Mouse (Mus musculus) frontal cortex, postnatal 14 days (tissue): ENCODE results near the gene March4.

Experiments used
- DNase-seq, 2 experiments: peaks; one replicate each; pipeline ENCODE4 v3.0.0; 2022; ENCODE audit warnings: low spot score in 2 of 2

The March4 gene

DNA sequence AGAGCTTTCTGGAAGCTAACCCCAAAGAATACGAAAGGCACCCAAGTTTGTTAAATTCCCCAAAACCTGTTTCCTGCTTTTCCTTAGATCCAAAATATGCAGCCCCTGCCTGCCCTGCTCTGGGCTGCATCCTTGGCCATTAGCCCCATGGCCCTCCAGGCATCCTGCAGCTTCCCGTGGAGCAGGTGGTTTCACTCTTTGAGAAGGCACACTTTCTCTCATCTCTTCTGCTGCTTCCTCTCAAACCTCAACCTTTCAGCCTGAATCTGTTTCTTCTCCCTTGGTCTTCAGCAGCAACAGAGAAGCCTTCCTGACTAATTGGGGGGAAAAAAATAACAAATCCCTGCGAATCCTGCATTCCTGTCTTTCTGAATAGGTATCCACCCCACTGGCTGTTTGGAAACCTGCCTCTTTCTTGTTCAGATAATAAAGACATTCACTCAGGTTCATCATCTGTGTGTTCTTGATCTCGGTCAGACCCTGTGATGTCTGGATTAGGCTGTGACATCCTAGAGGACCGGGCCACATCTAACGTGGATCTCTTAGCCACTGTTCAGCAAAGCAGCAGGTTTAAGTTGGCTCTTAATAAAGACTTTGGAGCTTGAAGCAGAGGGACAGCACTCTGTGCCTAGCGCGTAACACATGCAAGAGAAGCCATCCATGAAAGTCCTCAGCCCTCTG lies 6.1 kb downstream of the March4 start:
- DNase-seq: no peak

DNA sequence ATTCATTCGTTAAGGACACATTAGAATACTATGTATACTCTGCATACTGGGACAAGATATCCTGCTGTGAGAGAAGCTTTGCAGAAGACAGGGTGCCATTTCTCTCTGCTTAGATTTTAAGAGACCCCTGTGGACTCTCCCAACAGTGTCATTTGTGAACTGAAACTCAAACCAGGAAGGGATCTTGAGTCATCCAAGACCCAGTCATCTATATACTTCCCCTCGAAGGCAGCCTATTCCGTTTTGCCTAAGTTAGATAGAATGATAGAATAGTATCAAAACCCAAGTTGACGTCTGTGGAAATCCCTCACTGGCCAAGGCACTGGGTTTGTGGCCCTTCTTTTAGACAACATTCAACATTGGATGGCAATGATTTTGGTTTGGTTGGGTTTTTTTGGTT lies 7.5 kb downstream of the March4 start:
- no peak for DNase-seq

DNA sequence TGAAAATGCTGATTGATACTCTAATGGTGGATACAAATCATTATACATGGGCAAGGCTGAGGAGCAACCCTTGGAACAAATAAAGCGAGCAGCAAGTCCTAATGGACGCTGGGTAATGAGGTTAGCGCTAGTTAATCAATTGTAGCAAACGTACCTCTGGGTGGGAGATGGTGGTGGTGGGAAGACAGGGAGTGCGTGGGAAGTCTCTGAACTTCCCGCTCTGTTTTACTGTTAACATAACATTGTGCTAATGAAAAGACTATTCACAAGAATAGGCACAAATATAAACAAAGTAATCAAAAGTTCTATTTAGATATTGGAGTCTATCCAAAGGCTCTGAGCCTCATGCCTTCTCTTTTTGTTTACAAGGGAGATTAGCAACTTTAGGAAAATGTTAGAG lies 13.1 kb downstream of the March4 start:
- DNase-seq: no peak

DNA sequence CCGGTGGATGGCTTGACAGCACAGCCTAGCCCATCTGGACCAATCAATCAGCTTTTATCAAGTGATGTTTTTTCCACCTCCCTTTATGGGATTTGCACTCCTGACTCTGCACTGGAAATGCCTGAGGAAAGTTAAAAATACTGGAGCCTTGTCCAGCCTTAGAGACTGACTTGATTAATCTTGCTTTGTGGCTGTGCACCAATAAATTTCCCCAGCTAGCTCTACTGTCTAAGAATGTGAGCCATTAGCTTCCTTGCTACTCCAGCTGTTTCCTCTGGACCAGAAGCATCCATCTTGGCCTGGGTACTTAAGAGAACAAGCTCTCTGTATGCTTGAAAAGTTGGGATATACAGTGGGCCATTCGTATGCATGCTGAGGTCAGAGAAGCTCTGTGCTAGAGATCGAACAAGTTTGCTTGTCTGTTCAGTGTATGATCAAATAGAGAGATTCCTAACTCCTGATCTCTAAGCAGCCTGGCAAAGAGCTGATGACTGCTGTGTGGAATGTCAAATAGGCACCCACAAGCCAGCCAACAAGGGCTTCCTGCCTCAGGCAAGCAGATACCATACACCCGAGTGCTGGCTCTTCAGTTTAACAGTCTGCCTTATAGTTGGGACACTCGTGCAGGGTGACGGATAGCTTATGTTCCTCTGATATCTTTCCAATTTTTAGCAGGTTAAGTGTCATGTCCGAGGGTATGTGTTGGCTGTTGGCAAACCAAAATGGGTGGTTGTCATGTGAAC lies 25.8 kb downstream of the March4 start:
- no peak for DNase-seq

DNA sequence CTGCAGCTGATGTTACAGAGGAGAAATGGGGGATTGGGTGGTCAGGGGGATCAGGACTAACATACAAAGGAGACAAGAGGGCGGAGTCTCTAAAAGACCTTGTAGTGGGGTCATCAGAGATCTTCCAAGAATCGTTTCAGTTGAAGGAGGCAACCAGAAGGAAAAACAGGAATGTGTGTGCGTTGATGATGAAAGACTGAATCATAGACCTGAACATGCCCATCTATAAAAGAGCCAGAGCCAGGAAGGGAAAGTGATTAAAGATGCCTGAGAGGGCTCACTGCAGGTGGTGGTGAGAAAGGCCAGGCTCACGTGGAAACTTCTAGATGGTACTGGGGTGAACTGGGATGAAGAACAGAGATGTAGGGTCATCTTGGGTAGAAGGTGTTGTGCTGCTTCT lies 27.2 kb downstream of the March4 start:
- no peak for DNase-seq

DNA sequence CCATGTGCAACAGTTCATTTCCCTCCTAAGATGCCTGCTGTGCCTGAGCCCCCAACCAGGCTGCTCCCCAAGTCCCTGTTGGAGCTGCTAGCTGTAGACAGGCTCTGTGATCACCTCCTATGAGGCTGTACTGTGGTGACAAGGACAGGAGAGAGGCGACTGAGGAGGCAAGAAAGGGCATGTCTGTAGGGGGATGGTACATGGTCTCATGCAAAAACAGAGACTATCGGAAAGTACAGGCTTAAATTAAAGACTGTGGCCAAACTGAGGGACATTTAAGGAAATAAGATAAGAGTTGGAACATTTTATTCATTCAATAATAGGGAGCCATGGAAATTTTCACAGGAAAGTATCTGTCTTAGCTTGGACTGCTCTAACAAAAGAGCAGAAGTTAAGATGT lies 29.1 kb downstream of the March4 start:
- no peak for DNase-seq

DNA sequence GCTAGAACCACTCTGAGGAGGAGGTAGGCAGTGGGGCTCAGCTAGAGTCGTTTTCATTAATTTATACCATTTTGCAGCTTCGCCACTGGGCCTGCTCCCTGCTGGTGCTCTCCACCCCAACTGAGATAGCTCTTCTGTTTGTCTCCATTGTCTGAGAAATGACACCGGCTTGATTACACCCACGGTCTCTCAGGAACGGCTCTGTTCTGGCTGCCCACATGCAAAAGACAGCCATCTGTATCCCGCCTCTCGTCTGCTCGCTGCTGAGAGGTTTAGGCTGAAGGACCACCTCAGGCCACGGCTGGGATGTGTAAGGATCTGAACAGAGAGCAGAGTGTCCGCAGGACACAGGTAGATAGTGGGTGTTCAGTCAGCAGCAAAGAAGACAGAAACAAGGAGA lies 30.5 kb downstream of the March4 start:
- DNase-seq: peak in 1 of 2 experiments; percentile 17

DNA sequence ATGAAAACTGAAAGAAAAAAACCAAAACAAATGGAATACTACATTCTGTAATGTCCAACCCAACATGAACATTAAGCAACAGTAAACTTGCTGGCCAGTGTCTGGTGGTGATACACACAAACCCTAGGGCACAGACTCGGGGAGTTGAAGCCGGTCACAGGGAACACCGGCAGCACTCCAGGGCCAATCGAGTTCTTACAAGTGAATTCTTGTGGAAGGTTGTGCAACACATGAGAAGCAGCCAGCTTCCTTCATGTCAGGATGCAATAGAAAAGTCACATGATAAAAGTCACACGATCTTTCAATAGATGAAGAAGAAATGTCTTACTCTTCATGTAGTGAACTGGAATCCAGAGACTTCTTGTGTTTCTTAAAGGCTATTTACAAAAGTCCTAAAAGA lies 39.1 kb downstream of the March4 start:
- no peak for DNase-seq

DNA sequence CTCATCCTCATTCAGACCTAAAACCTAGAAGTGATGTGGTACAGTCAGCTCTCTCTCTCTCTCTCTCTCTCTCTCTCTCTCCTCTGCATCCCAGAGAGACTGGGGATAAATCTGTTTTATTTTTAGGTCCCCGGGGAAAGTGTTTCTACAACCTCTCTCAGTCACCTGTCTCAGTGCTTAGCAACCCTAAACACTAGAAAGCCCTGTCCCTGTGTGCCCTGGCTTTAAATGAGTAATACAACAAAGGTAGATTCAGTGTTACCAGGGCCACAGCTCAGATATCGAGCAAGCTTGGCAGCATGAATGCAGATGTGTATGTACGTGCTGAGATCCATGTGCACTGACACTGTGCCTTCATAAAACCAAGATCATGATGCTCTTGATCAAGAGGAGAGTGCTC lies 43.3 kb downstream of the March4 start:
- no peak for DNase-seq

DNA sequence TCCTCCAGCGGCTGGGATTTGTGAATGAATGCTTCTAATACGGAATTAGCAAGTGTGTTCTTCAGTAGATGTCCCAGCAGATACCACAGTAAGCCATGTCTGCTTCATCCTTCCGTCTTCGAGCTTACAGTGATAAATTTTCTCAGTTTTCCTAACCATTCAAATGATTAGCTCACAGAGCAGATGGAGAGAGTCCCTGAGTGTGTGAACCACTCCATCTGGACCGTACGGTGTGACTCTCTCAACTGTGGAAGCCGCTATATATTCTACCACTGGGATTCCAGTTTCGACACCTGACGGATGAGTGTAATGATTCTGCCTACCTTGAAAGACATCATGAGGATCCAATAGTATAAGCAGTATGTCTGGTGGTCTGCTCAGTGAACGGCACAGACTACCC lies 44.1 kb downstream of the March4 start:
- no peak for DNase-seq

DNA sequence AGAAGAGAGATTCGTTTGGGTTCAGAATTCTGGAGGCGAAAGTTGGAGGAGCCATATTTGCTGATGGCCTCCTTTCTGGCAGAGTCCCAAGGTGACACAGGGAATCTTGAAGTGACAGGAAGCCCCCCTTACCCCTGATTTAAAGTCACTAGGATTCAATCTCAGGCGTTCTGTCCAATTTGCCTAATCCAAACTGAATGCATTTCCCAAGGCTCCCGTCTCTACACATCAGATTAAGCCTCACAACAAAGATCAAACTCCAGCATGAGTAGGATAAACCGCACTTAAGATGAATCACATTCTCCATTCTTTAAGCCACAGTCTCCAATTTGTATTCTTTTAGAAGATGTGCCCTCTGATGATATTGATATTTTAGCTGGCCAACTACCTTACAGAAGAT lies 45.4 kb downstream of the March4 start:
- no peak for DNase-seq

DNA sequence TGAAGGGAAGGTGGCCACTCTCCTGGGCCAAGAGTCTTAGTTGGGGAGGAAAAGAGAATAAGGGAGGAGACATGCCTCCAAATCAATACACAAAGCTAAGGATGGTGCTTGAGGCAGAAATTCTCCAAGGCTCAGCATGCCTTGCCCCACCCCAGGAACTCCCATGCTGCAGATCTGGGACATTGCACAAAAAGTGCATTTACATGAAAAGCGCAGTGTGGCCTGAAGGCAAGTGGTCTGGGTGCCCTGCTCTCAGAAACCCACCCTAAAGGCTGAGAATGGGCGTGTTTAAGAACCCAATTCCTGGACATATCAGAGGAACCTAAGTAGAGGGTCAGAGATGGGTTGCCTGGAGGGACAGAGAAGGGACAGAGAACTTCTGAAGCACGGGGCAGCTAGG lies 45.9 kb downstream of the March4 start:
- DNase-seq: no peak

DNA sequence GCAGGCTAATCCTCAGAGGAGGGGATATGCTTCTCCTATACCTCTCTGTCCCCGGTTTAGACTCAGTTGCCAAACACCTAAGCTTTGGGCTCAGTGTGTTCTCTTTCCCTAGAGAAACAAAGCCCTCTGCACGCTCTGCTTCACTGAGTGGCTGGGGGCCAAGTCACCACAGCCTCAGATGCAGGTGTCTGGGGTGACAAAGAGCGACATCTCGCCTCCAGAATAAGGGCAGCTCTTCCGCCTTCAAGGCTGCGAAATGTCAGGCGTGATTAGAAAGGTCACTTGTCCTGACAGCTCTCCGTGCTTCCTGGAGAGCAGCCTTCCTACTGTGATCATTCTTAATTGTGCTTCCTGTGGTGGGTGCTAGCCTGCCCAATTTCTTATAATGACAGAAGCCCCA lies 46.5 kb downstream of the March4 start:
- DNase-seq: no peak

DNA sequence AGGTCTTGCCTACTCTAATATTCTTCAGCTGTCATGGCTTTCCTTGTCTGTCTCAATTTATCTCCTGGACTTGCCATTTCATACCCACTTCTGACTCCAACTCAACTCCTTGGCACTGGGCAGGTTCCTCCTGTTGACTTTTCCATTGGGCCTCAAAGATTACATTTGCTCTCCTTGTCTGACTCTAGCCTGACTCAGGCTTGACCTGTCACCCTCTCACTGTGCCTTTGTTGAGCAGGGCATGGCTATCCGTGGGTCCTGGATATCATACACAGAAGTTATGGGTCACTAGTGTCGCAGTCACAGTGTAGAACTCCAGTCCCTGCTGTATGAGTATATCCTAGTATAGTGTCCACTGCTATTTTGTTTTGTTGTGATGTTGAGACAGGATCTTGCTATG lies 60.1 kb downstream of the March4 start:
- DNase-seq: no peak

DNA sequence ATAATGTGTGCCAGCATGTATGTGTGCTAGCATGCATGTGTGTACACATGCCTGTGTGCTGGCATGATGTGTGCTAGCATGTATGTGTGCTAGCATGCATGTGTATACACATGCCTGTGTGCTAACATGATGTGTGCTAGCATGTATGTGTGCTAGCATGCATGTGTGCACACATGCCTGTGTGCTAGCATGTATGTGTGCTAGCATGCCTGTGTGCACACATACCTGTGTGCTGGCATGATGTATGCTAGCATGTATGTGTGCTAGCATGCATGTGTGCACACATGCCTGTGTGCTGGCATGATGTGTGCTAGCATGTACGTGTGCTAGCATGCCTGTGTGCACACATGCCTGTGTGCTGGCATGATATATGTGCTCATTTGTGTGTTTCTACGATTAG lies 67.7 kb downstream of the March4 start:
- DNase-seq: no peak

DNA sequence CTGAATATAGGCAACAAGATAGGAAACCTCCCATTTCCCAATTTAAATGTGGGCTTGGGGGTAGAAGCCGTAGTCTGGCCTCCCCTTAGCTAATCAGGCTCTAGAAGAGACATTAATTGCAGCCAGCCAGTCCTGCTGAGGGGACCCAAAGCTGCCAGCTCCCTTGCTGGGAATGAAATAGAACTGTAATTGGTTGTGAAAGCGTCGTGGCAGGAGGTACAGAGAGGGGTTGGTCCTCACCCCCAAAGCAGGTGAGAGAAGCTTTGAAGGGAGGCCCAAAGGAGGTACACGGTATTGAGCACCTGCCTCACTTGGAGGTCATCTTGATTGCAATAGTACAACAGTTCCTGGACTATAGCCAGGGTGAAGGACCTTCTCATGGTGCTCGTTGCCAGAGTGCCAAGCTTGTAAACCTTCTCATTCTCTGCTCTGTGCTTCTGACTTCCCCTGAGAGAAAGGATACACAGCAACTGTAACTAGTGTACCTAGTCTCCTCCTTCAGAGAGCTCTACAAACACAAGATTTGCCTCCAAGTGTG lies 68.2 kb downstream of the March4 start:
- DNase-seq: no peak

DNA sequence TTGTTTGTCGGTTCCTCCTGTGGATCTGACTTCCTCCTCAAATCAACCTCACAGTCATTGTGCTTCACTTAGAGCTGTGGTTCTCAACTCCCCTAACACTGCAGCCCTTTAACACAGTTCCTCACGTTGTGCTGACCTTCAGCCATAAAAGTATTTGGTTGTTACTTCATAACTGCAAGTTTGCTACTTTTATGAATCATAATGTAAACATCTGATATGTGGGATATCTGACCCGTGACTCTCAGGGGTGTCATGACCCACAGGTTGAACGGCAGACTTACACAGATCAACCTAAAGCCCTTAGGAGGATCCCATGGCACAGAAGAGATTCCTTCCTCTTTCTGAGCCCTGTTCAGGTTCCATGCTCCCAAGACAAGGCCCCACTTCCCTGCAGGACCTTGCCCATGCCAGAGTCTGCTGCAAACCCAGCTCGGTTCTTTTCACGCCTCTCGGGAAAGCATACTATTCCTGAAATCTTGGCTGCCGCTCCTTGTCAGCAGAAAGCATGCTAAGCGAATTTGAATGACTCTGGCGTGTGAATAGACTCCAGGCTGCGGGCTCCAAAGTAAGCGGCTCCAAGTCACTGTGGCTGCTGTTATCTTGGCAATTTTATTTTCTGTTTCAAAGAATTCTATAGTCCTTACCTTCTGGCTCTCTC lies 71.7 kb downstream of the March4 start:
- DNase-seq: peak; percentile 19 to 37

DNA sequence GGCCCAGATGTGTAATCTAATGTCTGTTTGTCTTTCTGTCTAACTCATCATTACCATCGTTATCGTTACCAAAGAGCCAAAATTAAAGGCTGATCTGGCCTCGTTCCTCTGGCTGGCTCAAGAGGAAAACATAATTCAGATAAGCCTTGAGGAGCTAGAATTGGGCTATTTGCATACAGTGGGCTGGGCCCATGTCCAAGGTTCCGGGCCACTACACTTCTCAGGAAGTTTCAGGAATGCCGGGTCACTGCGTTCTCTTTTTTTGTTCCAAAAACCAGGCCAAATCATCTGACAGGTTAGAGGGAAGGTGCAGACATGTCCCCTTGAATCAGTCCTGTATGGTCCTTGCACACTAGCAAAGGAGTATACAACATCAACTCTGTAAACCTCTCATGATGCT lies 74.2 kb downstream of the March4 start:
- DNase-seq: no peak

DNA sequence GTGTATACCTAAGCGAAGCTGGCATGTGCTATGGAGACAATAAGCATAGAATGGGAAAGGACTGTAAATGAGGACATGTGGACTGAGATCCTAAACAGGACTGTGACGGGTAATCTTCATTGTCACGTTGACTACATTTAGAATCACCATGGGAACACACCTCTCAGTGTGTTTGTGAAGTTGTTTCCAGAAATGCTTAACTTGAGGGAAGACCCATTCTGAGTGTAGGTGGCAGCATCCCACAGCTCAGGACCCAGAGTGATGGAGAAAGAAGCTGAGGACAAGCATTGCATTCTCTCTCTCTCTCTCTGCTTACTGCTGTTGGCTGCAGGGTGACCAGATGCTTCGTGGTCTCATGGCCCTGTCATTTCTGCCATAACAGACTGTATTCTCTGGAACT lies 79.1 kb downstream of the March4 start:
- DNase-seq: no peak

DNA sequence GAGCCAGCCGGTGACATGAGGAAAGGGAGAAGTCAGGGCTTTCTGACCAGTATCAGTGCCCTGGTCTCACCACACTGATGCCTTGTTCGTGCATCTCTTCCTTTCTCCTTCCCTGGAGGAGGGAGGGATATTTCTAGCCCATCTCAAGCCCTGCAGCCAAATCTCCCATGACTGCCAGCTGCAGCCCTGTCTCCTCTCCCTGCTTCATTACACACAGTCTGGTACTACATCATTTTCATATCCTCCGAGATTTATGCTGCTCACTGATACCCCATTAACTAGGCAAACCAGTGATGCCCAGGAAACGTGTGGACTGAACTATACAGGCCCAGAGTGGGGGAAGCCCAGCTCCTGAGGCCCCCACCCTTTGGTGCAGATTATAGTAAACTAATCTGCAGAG lies 80.8 kb downstream of the March4 start:
- DNase-seq: no peak

DNA sequence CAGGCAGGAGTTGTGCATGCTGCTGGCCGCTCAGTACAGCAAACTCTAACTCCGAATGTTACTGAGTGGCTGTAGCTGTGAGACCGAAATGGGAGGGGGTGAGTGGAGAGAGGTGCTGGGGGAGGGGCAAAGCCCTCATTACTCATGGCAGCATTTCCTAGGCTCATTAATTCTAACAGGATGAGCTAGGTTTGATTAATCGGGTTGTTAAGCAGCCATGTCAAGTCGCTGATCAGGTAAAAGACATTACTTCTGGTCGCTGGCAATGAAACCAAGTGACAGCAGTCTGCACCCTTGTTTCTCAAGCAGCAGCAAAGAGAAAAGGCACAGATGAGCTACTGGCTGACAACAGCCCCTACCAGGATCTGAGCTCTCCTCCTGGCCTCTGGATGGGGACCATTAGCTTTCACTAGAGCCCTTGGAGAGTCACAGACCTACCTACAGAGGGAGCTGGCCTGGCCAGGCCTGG lies 82.0 kb downstream of the March4 start:
- DNase-seq: no peak

DNA sequence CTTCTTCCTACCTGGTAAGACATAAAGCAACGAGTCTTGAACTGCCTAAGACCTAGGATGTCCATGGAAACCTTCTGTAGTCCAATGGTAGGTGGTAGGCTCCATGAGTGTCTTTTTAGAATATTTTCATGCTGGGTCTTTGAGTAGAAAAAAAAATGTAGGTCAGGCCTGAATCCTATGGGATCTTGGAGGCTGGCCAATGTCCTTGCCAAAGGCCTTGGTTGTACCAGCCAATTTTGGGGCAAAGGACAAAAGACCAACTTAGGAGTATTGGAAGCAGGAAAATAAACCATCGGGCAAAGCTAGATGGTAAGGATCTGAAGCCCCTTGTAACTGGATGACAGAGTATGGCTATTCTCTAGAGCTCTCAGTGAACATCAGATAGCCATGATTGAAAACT lies 83.9 kb downstream of the March4 start:
- no peak for DNase-seq

DNA sequence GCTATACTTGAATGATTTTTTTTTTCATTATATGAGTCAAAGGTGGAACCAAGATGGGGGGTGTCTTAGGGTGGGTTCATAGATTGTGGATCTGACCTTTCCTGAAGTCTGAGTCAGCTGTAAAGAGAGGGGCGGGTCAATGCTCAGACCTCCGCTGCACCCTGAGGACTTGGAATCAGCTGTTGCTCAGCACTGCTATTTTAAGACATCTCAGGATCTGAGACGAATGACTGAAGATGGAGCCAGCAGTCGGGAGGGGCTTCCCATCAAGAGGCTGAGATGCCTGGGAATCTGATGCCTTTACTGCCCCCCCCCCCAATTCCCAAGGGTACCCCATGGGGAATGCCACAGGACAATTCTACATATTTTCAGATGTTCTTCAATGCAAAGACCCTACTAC lies 85.9 kb downstream of the March4 start:
- DNase-seq: no peak
